Mouse (Mus musculus): Measurements from ENCODE around the gene Tpst2.

- TF ChIP-seq EP300 (optimal IDR thresholded peaks at IDR 0.05) (no peak), CTCF (IDR thresholded peaks at IDR 0.05; ENCODE audit: low read depth) (no peak)
Observed at GRCm38 (mm10) chr5:112238781-112239482, 37.6 kb upstream of the Tpst2 start.
